Mouse (Mus musculus) kidney, postnatal 4 days (tissue): ENCODE data around the gene Coro7.

Source experiments
- DNase-seq, 2 experiments: peaks; one replicate each; pipeline ENCODE4 v3.0.0; 2021; ENCODE audit warnings: mixed read lengths in 2 of 2

Gene Coro7

DNA sequence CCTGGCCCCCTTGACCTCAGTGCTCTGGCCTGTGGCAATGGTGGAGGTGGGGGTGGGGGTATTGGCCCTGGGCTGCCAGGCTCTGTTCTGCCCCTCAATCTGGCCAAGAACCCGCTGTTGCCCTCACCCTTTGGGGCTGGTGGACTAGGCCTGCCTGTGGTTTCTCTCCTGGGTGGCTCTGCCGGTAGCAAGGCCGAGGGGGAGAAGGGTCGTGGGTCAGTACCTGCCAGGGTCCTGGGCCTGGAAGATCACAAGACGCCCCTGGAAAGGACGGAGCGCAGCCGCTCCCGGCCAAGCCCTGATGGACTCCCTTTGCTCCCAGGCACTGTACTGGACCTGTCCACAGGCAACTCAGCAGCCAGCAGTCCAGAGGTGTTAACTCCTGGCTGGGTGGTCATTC is 65.8 kb downstream of the Coro7 start:
- DNase-seq, result no peak

DNA sequence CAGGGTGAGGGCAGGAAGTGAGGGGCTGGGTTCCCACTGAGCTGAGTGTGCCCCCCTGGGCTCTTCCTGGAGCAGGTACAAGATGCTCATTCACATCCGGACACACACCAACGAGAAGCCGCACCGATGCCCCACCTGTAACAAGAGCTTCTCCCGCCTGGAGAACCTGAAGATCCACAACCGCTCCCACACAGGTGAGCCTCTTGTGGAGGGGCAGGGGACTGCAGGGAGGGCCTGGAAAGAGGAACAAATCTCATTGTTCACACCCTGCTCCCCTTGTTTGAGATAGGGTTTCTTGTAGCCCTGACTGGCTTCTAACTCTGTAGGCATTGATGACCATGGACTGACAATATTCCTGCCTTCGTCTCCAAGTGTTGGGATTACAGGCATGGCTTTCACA is 67.9 kb downstream of the Coro7 start:
- peak in 1 of 2 experiments; percentile 32 for DNase-seq

DNA sequence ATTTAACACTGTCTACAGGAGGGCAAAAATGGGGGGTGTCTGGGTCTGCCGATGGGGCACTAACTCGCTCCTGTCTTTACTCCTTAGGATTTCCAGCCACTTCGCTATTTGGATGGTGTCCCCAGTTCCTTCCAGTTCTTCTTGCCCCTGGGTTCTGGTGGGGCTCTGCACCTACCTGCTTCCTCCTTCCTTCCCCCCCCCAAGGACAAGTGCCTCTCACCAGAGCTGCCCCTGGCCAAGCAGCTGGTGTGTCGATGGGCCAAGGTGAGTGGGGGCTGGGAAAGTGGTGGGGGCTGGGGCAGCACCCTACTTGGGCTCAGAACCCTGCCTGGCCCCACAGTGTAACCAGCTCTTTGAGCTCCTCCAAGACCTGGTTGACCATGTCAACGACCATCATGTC is 68.4 kb downstream of the Coro7 start:
- no peak for DNase-seq

DNA sequence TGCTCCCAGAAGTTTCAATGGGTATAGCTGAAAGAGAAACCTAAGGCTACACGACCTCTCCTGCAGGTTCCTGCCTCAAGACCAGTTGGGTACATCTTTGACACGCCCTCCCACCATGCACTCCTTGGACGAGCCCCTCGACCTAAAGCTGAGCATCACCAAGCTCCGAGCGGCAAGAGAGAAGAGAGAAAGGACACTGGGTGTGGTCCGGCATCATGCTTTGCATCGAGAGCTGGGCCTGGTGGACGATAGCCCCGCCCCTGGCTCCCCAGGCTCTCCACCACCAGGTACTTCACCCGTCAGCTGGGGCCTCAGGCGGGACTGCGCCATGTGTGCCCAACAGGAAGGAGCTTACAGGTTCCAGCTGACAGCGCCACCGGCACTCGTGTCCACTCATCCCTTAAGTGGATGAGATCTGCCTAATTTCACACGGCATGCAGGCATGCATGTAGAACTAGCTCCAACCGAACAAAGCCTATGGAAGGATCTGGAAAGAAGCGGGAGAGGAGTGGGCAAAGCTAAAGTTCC is 71.0 kb downstream of the Coro7 start:
- DNase-seq, result peak; percentile 65 to 80

DNA sequence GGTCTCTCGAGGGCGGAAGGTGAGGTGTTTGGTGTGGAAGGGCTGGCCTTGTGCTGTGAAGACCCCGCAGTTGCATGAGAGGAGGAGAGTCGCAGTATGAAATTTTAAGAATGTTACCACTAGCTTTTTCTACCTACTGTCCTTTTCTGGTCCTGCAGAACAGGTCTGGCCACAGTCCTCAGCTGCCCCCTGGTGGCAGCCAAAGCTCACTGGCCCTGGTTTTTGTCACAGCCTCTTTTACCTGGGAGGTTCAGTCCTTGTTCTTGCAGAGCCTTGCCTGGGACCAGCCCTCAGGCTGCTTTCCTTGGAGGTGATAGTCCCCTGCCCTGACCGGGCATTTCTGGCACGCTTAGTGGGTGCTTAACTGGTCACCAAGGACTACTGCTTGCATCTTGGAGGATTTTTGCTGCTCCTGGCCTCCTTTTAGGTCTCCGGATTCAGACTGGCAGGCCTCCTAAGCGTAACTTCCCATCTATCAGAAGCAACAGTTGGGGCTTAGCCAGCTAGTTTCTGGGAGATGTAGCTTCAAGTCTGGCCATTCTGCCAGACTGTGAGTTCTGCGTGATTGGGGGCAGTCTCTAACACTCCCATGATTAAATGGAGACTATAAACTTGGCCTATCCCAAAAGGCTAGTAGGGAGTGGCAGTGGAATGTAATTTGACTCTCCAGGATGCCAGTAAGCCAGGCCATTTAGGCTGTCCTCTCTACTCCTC is 71.6 kb downstream of the Coro7 start:
- DNase-seq, result peak; percentile 89 to 93

DNA sequence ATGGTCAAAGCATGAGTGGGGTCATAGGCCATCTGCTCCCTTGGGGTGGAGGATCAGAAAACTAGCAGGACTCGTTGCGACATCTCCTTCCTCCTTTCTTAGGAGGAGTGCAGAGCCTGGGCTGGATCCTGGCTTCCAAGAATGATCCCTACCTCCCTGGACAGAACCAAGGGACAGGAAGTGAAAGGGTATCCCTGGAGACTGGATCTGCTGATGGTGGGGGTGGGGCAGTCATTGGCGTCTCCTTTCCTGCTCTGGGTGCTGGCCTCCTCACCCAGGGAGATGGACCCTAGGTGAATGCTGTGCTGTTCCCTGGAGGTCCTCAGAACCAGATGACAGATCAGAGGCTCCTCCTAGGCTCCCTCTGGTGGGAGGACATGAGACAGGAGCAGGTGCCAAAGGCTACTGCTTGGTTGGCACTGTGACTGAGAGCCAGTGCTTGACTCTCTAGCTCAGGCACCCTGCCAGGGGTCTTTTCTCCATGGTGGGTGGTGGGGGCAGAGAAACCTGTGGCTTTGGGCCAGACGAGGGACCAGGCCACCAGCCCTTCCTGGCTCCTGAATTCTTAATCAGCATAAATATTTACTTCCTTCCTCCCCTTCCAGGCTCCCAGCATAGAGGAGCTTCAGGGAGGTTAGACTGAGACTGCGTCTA is 73.0 kb downstream of the Coro7 start:
- DNase-seq, result peak; percentile 71 to 79

DNA sequence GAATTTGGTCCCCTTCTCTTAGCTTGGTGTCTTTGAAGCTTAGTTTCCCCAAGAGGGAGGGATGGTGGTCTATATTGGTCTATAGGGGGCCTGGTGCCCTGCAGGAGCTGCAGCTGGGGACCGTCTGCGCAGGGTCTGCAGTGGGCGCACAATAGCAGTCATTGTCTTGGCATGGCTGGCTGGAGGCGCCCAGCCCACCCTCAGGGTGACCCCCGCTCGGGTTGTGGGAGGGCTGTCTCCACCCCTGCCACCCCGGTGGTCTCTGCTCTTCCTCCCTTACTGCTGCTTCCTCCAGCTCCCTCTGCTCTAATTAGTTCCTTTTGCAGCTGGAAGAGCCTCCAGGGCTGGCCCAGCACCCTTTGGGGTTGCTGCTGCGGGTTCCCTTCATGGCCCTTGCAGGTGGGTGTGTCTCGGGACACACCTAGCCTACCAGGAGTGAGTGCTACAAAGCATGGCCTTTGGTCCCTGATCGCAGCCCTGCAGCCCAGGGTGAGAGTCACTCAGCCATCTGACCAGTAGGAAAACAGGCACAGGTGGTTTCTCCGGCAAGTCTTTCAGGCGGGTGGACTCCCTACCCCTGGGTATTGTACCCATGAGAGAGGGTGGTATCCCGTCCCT is 74.0 kb downstream of the Coro7 start:
- peak in 1 of 2 experiments; percentile 55 for DNase-seq

DNA sequence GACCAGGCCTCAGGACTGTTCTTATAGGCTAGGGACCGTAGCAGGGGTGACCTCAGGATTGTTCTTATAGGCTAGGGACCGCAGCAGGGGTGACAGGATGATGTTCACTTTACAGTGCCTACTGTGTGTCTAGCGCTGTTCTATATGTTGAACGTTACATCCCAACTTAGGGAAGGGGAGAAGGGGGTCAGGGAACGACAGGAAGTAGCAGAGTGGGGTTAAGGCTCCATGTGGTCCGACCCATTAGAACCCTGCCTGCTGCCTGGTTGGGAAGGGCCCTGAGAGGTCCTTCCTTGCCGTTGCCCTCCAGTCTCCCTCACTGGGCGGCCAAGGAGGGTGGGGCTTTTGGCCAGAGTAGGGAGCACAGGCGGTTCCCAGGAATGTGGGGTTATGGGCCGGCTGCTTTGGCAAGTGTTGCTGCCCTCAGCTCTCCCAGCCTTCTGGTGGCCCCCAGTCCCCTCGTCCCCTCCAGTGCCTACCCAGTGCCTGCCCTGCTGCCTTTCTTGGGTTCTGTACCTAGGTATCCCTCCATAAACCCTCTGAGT is 75.2 kb downstream of the Coro7 start:
- DNase-seq, result peak in 1 of 2 experiments; percentile 39

DNA sequence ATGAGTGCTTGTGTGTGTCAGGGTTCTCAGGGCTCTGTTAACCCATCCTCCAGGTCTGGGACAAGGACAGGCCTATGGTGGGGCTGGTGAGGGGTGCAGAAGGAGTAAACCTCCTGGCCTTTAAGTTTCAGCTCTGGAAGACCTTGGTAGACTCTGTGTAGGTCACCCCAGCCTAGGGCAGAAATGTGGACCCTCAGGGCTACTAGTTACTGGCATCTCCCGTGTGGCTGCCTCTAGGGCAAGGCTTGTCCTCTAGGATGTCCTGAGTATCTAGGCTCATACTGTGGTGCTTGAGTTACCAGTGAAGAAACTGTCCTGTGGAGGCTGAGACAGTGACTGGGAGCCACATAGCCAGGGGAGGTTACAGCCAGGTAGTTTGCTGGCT is 76.1 kb downstream of the Coro7 start:
- DNase-seq, result no peak

DNA sequence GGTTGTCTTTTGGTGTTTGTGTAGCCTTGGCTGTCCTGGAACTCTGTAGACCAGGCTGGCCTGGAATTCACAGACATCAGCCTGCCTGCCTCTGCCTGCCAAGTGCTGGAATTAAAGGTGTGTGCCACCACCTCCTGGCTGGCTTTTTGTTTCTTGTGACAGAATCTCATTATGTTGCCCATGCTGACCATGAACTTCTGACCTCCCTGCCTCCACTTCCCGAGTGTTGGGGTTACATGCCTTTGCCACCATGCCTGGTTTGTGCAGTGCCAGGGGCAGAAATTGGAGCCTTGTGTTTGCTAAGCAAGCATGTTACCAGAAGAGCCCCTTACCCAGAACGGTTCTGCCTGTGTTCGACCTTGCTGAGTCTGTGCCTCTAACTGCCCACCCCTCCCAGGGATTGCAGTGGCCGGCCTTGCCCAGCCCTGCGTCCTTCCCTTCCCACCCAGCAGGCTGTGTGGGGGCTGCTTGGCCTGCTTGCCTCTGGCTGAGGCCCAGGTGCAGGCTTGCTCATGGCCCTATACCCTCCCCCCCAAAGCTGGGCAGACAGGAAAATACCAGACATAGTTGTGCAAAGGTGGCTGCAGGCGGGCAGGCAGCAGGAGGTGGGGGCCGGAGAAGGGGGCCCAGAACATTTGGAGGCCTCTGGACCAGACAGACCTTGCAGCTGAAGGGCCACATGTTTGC is 76.7 kb downstream of the Coro7 start:
- peak; percentile 72 to 85 for DNase-seq

DNA sequence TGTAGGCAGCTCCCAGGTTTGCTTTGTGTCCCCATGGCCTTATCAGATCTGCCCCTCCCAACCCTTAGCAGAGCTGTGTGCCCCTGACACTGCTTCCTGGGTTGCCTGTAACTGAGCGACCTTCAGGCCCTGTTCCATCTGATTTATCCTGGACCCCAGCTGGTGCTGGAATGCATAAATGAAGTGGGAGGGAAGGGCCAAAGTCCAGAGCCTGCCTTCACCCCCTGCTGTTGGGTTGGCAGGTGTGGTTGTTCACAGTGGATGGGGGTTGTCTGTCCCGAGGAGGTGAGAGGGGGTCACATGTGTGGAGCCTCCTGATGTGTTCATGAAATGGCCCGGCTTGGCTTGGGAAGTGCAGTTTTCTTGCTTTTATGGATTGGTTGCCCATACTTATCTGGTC is 77.4 kb downstream of the Coro7 start:
- peak; percentile 70 to 83 for DNase-seq

DNA sequence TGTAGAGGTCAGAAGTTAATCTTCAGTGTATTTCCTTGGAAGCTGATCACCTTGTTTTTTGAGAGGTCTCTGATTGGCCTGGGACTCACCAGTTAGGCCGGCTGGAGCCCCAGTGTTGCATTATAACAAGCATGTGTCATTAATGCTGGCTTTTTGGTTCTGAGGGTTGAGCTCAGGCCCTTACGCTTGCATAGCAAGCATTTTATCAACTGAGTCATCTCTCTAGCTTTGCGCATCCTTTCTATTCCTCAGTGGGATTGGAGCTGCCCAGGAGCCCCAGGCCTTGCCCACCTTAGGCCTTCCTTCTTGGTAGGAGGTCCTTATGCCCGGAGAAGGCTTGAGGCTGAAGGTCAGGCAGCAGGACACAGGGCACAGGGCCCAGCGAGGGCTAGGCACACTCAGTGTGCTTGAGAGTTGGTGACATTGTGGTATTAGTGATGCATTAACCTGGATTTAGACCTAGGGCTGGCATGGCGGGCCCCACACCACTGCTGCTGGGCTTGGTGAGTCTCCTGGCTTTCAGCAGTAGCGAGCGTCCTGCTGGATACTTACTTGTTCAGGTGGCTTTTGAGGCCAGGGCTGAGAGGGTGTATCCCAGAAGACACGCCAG is 78.8 kb downstream of the Coro7 start:
- peak; percentile 41 to 65 for DNase-seq

DNA sequence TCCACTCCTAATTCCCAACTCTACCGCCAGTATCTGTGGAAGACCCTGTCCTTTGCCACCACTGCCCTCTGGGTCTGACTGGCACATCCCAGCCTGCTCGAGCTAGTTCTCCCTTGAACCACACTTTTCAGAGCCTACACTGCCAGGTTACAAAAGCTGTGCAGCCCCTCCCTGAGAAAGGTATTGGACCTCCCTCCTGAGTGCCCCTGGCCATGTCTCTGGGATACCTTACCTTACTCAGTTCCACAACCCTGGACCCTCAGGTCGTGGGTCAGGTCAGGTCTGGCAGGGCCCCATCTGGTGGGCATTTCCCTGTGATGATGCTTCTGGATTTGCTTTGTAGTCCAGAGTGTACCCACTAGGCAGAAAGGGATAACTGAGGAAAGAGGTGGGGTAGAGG is 80.0 kb downstream of the Coro7 start:
- DNase-seq, result no peak

DNA sequence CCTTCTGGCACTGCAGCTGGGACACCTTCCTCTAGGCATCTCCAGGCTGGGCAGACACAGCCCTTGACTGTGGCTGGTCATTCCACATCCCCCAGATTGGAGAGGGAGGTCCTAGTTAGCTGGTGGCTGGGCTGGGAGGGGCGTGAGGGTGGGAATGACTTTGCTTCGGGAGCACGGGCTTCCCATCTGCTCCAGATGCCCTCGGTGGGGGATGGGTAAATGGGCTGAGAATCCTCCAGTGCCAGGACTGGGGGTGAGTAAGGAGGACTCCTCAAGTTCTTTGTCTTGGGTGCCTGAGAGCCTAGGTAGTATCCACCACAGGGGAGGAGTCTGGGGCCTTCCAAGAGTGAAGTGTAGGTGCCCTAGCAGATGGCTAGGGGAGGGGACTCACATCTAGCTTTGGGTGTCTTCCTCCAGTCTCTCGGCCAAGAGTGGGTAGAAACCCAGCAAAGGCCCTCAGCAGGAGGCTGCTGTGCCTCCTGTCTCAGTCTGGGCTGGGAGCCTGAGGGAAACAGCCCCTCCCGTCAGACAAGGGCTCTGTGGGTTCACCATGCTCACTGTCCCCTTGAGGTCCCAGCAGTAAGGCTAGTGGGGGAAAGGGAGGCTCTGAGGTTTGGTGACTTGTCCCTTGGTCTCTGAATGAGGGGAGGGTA is 80.6 kb downstream of the Coro7 start:
- DNase-seq, result peak; percentile 46 to 64

DNA sequence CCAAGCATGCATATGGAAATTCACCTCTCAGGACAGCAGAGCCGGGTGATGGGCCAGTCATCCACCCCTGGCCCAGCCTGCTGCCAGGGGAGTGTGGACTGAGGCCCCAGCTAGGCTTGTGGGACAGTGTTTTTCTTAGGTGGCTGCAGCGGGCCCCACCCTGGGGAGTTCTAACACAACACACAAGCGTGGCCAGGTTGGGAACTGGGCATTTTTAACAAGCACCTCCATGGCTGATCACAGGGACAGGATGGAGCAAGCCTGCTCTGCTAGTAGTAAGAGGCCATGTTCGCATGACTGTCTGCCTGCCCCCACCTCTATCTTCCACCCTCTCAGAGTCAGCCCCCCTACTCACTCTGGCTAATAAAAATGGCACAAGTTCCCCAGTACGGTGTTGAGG is 81.5 kb downstream of the Coro7 start:
- DNase-seq, result no peak

DNA sequence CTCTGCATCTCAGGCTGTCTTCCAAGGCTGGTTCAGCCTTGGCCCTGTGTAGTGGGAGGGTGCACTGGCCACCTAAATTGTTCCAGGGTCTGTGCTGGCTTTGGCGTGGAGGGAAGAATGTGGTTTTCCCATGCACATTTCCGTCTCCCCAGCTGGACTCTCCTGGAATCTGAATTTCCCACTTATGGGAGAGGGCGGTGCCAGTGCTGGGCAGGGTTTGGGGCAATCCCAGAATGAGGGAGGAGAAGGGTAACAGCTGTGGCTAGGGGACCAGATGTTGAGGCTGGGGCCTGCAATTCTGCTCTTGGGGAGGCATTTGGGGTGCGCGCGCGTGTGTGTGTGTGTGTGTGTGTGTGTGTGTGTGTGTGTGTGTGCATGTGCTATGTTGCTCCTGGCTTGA is 82.3 kb downstream of the Coro7 start:
- no peak for DNase-seq

DNA sequence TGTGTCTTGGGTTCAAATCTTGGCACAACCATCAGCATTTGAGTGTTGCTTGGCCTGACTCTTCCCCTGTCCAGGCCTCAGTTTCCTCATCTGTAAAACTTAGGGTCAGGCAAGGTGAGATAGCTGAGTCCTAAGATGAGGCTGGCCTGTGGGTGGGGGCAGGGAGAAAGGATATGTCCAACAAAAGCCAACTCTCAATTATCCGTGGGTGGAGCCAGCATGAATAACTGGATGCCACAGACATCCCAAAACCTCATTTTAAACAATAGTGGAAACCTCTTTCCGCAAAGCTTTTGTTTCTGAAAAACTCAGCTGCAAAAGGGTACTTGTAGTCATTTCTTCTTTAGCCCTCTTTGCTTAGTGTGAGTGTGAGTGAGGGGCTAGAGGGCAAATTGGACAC is 82.7 kb downstream of the Coro7 start:
- DNase-seq, result no peak

DNA sequence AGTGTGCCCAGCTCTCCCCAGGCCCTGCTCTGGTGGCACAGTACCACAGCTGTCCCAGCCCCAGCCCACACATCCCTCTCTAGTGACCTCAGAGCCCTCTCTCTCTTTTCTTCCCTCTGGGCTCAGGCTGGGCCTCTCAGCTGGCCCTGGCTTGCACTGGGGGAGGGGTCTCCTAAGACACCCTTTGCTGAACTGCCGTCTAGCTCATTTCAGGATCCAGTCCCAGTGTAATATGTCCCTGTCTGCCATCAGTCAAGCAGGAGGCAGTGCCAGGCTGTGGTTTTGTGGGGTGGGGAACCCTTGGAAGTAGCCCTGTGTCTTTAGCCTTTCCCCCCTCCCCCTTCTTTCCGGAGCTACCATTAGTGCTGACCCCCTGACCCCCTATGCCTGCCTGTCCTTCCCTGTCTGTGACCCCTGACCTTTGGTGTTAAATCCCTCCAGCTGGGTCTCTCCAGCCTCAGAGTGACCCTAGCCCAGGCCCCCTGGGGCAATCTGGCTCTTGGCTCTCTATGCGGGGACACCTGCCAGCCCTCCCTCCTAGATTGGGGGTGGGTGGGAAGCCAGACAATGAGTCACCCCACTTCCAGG is 83.3 kb downstream of the Coro7 start:
- peak; percentile 33 to 53 for DNase-seq

DNA sequence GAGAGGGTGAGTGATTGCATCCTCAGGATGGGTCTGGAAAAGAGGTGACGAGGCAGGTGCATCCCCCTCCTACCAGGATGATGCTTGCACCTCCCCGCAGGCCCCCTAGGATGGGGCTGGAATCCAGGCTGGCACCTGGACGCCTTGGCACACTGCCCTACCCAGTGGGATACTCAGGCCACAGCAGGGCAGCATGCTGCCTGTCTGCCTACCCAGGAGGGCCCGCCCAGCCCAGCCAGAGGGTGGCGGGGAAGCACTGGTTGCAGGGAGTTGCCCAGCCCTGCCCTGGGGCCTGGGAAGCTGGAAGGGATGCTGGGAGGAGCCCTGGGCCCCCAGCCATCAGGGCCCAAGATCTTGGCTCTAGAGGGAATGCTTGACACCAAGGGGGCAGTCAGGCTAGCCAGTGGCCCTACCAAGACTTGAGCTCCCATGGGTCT is 84.0 kb downstream of the Coro7 start:
- peak; percentile 80 to 87 for DNase-seq

DNA sequence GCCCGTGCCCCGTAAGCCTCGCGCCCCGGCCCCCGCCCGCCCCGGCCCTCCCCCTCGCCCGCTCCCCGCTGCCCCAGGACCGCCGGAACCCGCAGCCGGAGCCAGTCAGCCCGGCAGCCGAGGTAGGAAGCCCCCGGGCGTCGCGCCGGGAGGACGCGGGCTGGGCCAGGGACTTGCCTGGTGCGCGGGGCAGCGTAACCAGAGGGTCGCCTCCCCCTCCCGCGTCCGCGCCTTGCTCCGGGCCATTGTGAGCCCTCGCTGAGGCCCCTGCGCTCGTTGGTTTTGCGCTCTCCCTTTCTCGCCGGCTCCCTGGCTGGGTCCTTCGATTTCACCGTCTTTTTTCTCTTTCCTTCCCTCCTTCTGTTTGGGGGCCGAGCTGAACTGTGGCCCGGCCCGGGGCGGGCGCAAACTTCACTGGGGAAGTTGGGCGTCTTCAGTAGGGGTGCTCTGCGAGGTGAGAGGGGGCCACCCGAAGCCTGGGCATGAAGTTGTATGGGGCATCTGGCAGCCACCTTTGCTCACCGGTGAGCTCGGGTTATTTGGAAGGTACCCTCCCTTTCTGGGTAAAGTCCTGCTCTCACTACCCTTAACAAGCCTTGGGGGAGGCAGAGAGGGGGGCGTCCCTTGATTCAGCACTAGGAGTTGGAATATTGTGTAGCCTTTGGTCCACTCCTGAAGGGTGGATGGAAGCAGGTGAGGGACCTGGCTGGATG is 84.6 kb downstream of the Coro7 start:
- peak; percentile 72 to 81 for DNase-seq
